10 mouse cellular contexts compared by ENCODE assay signal in genomic region chr2:32667775-32668174, GRCm38 (mm10). TPM values are rescaled to one million over a fixed set of nuclear protein-coding genes. Genes with fewer than 3 reads are reported as not detected.
DNase-seq lines count a peak whose midpoint lies in the region; ATAC-seq and TF ChIP-seq lines count a peak whose summit lies in the region.
"Had no signal": no experiment of that assay in that cellular context is flagged by ENCODE, and none has a peak within 500 bp of the region (broad histone marks: within the 10 kb centered on the region; RNA-seq: fewer than 3 reads in every experiment).

No protein-coding gene starts in this region.

- peak overlapping the region; percentile 61 for H3K27ac ChIP-seq in heart, adult 2 months
- H3K27ac ChIP-seq in hindbrain, embryonic 16.5 days (ENCODE audit: low read depth, low read length), result no peak overlapping the region

- intact Hi-C loops in heart, adult 2 months (cut with DNase I), result no loop called here
- intact Hi-C loops in heart, postnatal 25 days (cut with DNase I), result no loop called here

- no peak for TF ChIP-seq CTCF in heart, adult 2 months (IDR thresholded peaks at IDR 0.05)

- DNase-seq in heart, adult 2 months, result no peak
- DNase-seq in heart, postnatal 25 days (ENCODE audit: low spot score), result no peak
- DNase-seq in lung, postnatal 10 days, result peak; percentile 56
- no peak for DNase-seq in lung, adult 18-20 months
- peak; percentile 71 for DNase-seq in retina, postnatal 1 day
- no peak for DNase-seq in layer of hippocampus, adult 9-11 months
- DNase-seq: cerebellum, adult 18-20 months had no signal

- no peak overlapping the region for H3K9ac ChIP-seq in heart, adult 2 months (ENCODE audit: low read depth, low read length)
- no peak overlapping the region for H3K9ac ChIP-seq in hindbrain, embryonic 16.5 days (ENCODE audit: low read depth, low read length)

- 0 out of 2 replicates have a peak, but pooled peaks have one; percentile 24 for ATAC-seq in hindbrain, embryonic 16.5 days
- no peak for ATAC-seq in monocyte, adult 5-6 weeks (replicated peaks; ENCODE audit: insufficient number of reproducible peaks, low FRiP score, low TSS enrichment, poor library complexity, severe bottlenecking)

- no peak for TF ChIP-seq POLR2A in heart, adult 2 months (IDR thresholded peaks at IDR 0.05; ENCODE audit: insufficient read depth, low read depth, low read length)

- H3K36me3 ChIP-seq in heart, adult 2 months (ENCODE audit: control insufficient read depth, insufficient read depth, low read length), result peaks cover 10% of the 10 kb centered on the region; the same call in 1 of the 2 replicates
- H3K36me3 ChIP-seq in hindbrain, embryonic 16.5 days (ENCODE audit: control insufficient read depth, insufficient read depth, low read length), result no peaks in the 10 kb centered on the region

- no peaks in the 10 kb centered on the region for H3K27me3 ChIP-seq in heart, adult 2 months (ENCODE audit: control insufficient read depth, insufficient read depth, low read length)
- H3K27me3 ChIP-seq in hindbrain, embryonic 16.5 days (replicated peaks; ENCODE audit: control insufficient read depth, insufficient read depth, low read length), result no peaks in the 10 kb centered on the region

- TF ChIP-seq EP300 in heart, adult 2 months (IDR thresholded peaks at IDR 0.05; ENCODE audit: insufficient read depth, low read depth, low read length), result no peak

- H3K4me2 ChIP-seq in hindbrain, embryonic 16.5 days (ENCODE audit: low read length), result no peak overlapping the region; the same call in 1 of the 2 replicates

- H3K4me1 ChIP-seq in heart, adult 2 months (ENCODE audit: control insufficient read depth, insufficient read depth, low read length), result peaks cover 12% of the 10 kb centered on the region
- no peaks in the 10 kb centered on the region; the same call in 1 of the 2 replicates for H3K4me1 ChIP-seq in hindbrain, embryonic 16.5 days (ENCODE audit: control insufficient read depth, insufficient read depth, low read depth, low read length)

- no peaks in the 10 kb centered on the region for H3K9me3 ChIP-seq in hindbrain, embryonic 16.5 days (ENCODE audit: control insufficient read depth, low read length)

- H3K4me3 ChIP-seq in heart, adult 2 months, result no peak overlapping the region
- no peak overlapping the region for H3K4me3 ChIP-seq in hindbrain, embryonic 16.5 days (ENCODE audit: low read length)
- H3K4me3 ChIP-seq: erythroblast, embryonic 14.5 days had no signal

- H3K79me2 ChIP-seq in heart, adult 2 months (replicated peaks; ENCODE audit: control insufficient read depth, insufficient read depth, low read length), result no peaks in the 10 kb centered on the region

- WGBS in heart, adult 2 months, result 34% methylated on average over 11 of the region's 11 CpGs
- WGBS in hindbrain, embryonic 16.5 days, result 29% methylated on average over 11 of the region's 11 CpGs

RNA-seq across cellular contexts. Expression of gene Eng, which starts 21.4 kb away (rescaled TPM):
- 100 to 1,000 TPM; 113 to 122 TPM for total RNA-seq in heart, adult 2 months (2021)
- 230 and 239 TPM in 2 replicates for polyA plus RNA-seq in heart, adult 2 months (2012; rRNA removed)
- total RNA-seq in heart, postnatal 25 days (2021), result 100 to 1,000 TPM; 126 to 140 TPM
- polyA plus RNA-seq in hindbrain, embryonic 16.5 days (2015; fragmentation: Nextera tagmentation; extraction: Ambion mirVana), result 34.2 and 39.5 TPM in 2 replicates
- 0.19 to 1.1 TPM (median 0.48 TPM) in 3 replicates for total RNA-seq in monocyte, adult 5-6 weeks (2017)

RNA-seq across cellular contexts. Expression of gene Fpgs, which starts 36.2 kb away (rescaled TPM):
- total RNA-seq in heart, adult 2 months (2021), result 1 to 10 TPM; 4.6 to 5.7 TPM
- 17.8 and 18.0 TPM in 2 replicates for polyA plus RNA-seq in heart, adult 2 months (2012; rRNA removed)
- total RNA-seq in heart, postnatal 25 days (2021), result 1 to 10 TPM; 4.2 to 6.0 TPM
- polyA plus RNA-seq in hindbrain, embryonic 16.5 days (2015; fragmentation: Nextera tagmentation; extraction: Ambion mirVana), result 20.2 and 20.9 TPM in 2 replicates
- 6.4 to 12.8 TPM (median 8.0 TPM) in 3 replicates for total RNA-seq in monocyte, adult 5-6 weeks (2017)

RNA-seq across cellular contexts. Expression of gene Cdk9, which starts 45.1 kb away (rescaled TPM):
- total RNA-seq in heart, adult 2 months (2021), result 10 to 100 TPM; 21.0 to 25.3 TPM
- 42.3 and 49.3 TPM in 2 replicates for polyA plus RNA-seq in heart, adult 2 months (2012; rRNA removed)
- total RNA-seq in heart, postnatal 25 days (2021), result 10 to 100 TPM; 23.4 to 26.4 TPM
- polyA plus RNA-seq in hindbrain, embryonic 16.5 days (2015; fragmentation: Nextera tagmentation; extraction: Ambion mirVana), result 63.6 and 69.4 TPM in 2 replicates
- total RNA-seq in monocyte, adult 5-6 weeks (2017), result 83.0 to 107 TPM (median 86.5 TPM) in 3 replicates

RNA-seq across cellular contexts. Expression of gene Ak1, which starts 46.2 kb away (rescaled TPM):
- 100 to 1,000 TPM; 606 to 670 TPM for total RNA-seq in heart, adult 2 months (2021)
- polyA plus RNA-seq in heart, adult 2 months (2012; rRNA removed), result 584 and 623 TPM in 2 replicates
- 100 to 1,000 TPM; 733 to 743 TPM for total RNA-seq in heart, postnatal 25 days (2021)
- 111 and 117 TPM in 2 replicates for polyA plus RNA-seq in hindbrain, embryonic 16.5 days (2015; fragmentation: Nextera tagmentation; extraction: Ambion mirVana)
- 0.43 TPM in 1 of 3 replicates, not detected in the others for total RNA-seq in monocyte, adult 5-6 weeks (2017)

RNA-seq across cellular contexts. Expression of gene Sh2d3c, which starts 53.1 kb away (rescaled TPM):
- 10 to 100 TPM; 27.1 to 28.9 TPM for total RNA-seq in heart, adult 2 months (2021)
- polyA plus RNA-seq in heart, adult 2 months (2012; rRNA removed), result 38.7 and 52.8 TPM in 2 replicates
- 10 to 100 TPM; 20.7 to 25.4 TPM for total RNA-seq in heart, postnatal 25 days (2021)
- 58.5 and 58.6 TPM in 2 replicates for polyA plus RNA-seq in hindbrain, embryonic 16.5 days (2015; fragmentation: Nextera tagmentation; extraction: Ambion mirVana)
- total RNA-seq in monocyte, adult 5-6 weeks (2017), result 37.3 to 83.5 TPM (median 42.5 TPM) in 3 replicates

Comparison
In these comparisons a context has a peak if more than half of its experiments do, and no peak if none do; other contexts are left out.
1. DNase-seq: peak in lung, postnatal 10 days (single experiment) and retina, postnatal 1 day (single experiment); none in heart, adult 2 months (0 of 2), heart, postnatal 25 days (single experiment), lung, adult 18-20 months (0 of 2) and layer of hippocampus, adult 9-11 months (single experiment).
2. RNA of gene Eng, which starts 21.4 kb away (total RNA-seq): 126 to 140 TPM in heart, postnatal 25 days and 113 to 122 TPM in heart, adult 2 months; 0.19 to 1.1 TPM in monocyte, adult 5-6 weeks; every median in the first group is over 10 times any median in the second.